Mouse (Mus musculus): ENCODE measurements around the gene Sim2.

The Sim2 gene

DNA sequence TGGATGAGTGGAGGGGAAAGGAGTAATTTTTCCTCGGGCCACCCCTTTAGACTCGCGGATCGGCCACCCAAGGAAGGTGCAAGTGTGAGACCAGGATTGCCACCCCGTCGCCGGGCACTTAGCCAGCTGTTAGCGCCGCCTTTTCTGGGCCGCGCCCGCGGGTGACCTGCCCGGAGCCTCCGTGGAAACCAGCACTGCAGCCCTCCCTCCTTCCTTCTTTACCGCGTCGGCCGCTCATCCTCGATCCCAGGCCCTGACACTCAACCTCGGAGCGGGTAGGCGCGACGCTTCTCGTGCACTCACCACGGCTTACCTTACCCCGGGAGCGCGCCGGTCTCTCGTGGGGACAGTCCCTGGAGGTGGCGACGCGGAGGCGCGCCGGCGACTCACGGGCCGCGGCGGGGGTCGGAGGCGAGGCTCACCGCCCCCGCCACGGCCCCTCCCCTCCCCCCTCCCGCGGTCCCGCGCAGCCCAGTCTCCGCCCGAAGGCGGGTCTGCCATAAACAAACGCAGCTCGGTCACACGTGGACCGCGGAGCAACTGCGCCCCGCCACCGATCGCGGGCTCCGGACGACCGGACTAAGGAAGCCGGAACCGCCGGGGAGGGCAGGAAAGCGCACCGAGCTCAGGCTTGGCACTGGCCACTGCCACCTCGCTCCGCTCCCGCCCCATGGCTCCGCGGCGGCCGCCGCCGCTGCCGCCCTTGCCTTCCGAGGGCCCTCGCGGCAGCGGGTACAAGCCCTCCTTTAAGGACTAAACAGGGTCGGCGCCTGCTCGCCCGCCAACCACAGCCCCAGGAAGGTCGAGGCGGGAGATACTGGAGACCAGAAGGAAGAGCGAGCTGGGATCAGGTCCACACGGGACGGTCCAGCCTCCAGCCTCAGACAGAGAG, at the start of gene Sim2:
TSS of gene Sim2 (plus strand) at position 221 of the 892 bp plus-strand sequence.
- no peak for ATAC-seq (ENCODE audit: insufficient number of reproducible peaks, low FRiP score, low TSS enrichment)

DNA sequence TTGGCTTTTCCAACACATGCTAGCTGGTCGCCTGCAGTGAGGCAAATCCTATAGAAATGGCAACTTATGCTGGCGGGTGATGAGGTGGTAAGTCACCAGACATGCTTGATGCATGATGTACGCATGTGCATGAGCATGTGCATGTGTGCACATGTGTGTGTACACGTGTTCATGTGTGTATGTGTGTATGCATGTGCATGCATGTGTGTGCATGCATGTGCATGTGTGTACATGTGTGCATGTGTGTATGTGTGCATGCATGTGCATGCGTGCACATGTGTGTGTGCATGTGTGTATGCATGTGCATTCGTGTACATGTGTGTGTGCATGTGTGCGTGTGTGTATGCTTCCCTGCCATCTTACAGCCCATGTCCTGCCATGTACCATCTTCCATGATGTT, 47.5 kb upstream of the Sim2 start:
- no peak for ATAC-seq (ENCODE audit: insufficient number of reproducible peaks, low FRiP score, low TSS enrichment)

DNA sequence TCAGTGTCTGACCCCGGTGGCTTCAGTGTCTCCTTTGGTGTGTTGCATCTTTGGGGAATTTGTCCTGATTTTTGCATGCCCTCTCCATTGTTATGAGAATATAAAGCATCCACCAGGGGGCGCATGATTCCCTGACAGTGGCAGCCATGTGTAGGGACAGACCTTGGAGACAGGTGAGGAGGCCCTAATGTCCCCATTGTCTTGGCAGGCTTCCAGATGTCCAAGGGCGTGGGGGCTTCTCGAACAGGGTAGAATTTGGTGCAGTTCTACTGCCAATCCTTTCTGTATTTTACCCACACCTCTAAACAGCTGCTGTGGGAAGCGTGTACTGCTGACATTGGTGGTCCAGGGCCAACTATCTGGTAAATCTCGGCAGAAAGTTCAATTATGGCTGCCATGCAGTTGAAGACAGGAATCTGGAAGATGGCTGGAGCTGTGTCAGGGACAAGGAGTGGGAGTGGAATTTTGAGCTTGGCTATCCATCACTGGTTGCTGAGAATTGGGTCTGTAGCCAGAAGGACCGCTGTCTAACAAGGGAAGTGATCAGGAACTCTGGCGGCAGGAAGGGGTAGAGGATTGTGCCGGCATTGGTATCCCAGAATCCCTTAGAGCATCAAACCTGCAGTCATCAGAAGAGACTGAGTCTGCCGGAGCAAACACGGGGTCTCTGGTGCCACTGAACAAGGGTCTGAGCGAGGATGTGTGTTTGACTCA, 46.3 kb upstream of the Sim2 start:
- ATAC-seq (ENCODE audit: insufficient number of reproducible peaks, low FRiP score, low TSS enrichment), result no peak

DNA sequence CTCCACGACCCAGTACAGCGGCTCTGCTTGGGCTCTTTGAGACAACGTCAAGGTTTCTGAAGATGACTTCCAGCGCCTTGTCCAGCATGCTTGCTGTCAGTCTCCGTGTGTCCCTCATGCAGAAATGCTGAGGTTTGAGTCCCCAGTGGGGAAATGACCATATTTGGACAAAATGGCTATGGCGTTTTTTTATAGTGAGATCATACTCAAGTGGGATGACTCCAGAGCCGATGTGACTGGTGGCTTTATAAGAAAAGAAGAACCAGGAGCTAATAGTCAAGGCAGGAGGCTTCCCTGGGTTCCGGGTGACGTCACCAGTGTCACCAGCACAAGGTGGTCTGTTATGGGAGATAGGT, 45.8 kb upstream of the Sim2 start:
- no peak for ATAC-seq (ENCODE audit: insufficient number of reproducible peaks, low FRiP score, low TSS enrichment)

DNA sequence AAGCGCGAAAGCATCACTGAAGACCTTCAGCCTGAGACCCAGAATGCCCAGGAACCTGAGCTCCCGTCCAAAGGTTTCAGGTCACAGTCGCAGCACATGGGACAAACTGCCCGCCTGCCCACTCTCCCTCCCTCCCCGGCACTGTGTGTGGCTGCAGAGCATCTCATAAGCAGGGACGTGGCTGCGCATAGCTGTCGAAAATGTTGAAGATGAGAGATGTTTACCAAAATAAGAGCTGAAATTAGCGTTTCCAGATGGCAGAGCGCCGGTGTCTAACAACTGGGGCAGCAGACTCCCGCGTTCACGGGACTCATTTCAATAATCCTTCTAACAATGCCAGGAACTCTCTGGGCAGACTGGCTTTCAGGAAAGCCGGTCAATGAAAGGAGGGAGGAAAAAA, 44.2 kb upstream of the Sim2 start:
- ATAC-seq (ENCODE audit: insufficient number of reproducible peaks, low FRiP score, low TSS enrichment), result no peak

DNA sequence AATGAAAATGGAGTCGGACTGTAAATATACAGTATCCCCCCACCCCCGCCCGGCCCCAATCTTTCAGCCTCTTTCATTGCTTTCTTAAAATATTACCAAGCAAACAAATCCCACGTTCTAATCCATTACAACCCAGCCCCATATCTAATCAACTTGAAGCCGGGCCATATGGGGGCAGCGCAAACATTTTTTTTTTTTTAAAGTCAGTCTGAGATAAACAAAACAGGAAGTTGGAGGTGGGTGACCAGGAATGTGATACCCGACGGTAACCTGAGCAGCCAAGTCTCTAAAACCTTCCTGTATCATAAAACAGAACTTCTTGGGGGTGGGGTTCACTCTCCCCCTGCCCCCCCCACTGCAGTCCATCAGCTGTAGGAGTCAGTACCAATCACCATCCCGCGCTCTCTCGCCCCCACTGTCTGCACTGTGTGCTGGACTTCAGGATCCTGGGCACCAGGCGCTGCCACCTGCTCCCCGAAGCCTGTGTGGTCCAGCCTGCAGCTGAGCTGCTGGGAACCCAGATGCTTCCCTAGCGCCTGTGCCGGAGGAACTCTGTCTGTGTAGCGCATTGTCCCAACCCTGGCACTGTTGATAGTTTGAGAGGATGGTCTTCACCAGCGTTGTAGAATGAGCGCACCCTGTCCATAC, 43.5 kb upstream of the Sim2 start:
- ATAC-seq (ENCODE audit: insufficient number of reproducible peaks, low FRiP score, low TSS enrichment), result no peak

DNA sequence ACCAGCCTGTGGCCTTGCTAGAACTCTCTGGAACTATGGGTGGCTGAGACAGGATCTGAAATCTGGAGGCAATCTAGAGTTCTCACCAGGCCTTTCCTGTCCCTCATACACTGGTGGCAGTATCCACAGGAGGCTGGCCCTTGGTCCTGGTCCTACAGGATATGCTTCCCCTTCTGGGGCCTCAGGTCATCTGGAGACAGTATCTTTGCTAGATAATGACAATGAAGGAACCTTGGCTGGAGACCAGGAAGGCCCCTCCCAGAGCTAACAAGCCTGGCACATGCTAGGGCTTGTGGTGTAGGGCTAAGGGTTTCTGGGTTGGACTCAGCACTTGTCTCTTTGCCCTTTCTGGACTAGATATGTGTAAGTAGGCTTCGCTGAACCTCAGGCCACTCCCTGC, 40.9 kb upstream of the Sim2 start:
- ATAC-seq (ENCODE audit: insufficient number of reproducible peaks, low FRiP score, low TSS enrichment), result no peak

DNA sequence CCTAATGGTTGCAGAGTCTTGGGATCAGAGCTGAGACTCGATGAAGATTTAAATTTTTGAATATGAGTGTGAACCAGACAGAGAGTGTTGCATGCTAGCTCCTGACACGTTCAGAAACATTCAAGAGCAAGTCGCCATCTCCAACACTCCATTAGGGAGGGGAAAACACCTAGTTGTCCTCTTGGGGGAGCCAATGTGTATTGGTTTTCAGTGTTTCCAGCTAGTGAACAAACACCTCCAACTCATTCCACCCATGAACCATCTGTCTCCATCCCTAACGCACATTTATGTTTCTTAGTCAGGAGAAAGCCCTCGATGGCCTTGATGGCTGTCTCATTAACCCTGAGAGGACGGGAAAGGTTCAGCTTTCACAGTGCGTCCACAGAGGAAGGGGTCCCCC, 39.7 kb upstream of the Sim2 start:
- no peak for ATAC-seq (ENCODE audit: insufficient number of reproducible peaks, low FRiP score, low TSS enrichment)

DNA sequence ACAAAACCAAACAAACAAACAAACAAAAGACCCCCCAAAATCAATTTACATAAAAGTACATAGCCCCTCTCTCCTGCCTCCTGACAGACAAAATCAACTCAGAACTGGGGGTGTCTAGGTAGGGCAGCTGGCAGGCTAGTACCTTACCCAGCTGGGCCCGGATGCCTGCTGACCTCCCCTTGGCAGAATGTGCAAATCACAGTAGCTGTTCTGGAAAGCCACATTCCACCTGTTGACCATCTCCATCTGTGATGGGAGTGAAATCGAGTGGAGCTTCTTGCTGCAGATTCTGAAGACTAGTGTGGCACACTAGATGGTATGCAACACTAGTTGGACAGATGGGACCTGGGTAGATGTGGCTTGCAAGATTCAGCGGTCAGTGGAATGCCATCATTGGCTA, 34.4 kb upstream of the Sim2 start:
- peak; percentile 87 for ATAC-seq (ENCODE audit: insufficient number of reproducible peaks, low FRiP score, low TSS enrichment)

DNA sequence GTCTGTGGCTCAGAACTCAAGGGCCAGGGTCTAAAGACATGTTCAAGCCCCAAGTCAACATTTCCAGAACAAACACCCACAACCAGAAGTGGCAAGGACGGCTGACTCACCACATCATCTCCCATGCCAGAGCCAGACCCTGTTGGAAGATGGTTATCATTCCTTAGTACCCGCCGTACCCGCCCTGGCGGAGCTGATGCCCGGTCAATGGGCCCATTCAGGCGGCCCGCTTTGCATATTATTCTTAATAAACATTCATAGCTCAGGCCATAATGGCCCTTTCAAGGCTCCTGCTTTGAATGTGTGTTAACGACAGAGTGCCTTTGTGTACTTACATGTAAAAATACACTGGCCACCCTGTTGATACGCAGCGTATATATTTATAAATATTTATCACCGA, 29.6 kb upstream of the Sim2 start:
- ATAC-seq (ENCODE audit: insufficient number of reproducible peaks, low FRiP score, low TSS enrichment), result no peak

DNA sequence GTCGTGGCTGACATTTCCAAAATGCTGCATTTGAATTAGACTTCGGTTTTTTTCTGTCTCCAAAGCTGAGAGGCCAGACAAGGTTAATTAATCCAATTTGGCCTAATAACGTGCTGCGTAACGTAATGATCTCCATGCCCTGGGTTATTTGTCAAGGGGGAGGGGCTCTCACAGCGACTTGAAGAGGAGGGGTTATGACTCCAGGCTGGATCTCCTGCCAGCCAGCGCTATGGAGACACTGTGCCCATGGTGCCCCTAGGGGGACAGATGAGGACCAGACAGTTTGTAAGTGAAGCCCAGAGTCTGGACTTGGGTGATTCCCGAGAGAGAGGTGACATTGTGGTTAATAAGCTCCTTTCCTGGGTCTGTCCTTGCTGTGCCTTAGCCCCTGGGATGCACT, 29.2 kb upstream of the Sim2 start:
- ATAC-seq (ENCODE audit: insufficient number of reproducible peaks, low FRiP score, low TSS enrichment), result no peak

DNA sequence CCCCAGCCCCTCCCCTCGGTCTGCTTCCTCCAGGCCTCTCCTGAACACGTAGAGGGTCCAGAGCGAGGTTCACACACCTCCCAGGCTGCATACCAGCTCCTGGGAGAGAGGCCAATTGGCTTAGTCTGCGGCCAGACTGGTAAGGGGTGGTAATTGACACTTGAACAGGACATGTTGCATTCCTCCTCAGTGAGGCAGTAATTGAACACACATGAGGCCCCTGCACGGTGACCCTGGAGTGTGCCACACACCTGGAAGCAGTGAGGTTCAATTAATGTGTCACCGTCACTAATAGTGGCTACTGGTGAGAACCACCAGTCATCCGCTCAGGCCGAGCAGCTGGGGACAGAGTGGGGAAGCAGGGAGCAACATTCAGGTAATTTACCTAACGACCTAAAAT, 24.9 kb upstream of the Sim2 start:
- ATAC-seq (ENCODE audit: insufficient number of reproducible peaks, low FRiP score, low TSS enrichment), result no peak

DNA sequence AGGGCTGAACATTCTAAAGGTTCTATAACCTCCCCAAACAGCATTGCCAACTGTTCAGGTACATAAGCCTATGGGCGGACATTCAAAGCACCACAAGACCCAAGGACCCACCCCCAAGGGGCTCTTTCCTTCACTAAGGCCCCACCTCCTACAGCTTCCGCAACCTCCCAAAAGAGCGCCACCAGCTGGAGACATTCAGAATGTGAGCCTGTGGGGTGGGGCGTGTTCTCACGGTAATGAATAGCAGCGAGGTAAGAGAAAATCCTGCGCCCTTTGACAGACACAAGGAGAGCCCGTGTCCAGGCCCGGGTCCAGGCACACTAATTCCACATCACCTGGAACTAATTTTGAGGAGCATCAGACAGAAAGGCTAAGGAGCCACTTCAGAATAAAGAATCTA, 20.5 kb upstream of the Sim2 start:
- no peak for ATAC-seq (ENCODE audit: insufficient number of reproducible peaks, low FRiP score, low TSS enrichment)

DNA sequence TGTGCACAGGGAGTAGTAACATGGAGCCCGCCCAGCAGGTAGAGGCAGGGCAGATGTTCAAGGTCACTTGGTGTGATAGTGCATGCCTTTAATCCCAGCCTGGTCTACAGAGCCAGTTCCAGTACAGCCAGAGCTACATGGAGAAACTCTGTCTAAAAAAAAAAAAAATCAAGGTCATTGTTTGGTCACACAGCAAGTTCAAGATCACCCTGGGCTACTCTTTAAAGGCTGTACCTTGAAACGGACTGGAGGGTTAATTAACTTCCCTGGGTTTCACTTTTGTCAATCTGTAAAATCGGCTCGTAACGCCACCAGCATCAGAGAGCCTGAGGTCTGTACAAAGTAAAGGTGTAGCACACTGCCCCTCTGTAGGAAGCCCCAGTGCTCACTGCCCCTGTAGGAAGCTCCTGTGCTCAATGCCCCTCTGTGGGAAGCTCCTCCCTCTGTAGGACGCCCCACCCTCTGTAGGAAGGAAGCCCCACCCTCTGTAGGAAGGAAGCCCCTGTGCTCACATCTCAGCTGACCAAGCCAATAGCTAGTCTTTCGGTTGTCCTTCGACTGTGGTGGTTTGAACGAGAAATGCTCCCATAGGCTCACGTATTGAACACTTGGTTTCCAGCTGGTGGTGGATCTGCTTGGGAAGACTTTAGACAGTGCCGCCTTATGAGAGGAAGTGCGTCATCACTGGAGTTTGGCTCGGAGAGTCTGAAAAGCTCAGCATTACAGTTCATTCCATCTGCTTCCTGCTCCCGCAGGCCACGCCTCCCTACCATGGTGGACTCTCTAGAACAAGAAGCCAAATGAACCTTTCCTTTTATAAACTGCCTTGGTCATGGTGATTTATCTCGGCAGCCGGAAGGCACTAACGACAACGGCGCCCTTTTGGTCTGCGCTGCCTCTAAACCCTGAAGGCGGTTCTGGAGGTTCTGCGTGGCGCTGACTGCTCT, 18.7 kb upstream of the Sim2 start:
- no peak for ATAC-seq (ENCODE audit: insufficient number of reproducible peaks, low FRiP score, low TSS enrichment)

DNA sequence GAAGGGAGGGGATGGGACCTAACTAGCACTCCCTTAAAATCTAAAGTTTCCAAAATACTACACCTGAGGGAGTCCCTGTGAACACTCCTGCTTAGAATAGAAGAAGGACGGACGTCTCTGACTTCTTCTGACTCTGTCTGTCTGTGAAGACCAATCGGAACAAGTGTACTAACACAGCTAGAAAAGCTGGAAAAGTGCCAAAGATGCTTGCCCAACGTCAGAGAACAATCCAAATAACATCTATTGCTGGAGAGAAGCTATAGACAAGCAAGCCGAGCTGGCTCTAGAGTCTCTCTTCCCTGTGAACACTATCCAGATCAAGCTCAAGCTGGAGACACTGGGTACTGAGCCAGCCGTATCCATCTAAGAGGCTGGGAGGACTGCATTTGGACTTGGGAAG, 18.0 kb upstream of the Sim2 start:
- ATAC-seq (ENCODE audit: insufficient number of reproducible peaks, low FRiP score, low TSS enrichment), result no peak

DNA sequence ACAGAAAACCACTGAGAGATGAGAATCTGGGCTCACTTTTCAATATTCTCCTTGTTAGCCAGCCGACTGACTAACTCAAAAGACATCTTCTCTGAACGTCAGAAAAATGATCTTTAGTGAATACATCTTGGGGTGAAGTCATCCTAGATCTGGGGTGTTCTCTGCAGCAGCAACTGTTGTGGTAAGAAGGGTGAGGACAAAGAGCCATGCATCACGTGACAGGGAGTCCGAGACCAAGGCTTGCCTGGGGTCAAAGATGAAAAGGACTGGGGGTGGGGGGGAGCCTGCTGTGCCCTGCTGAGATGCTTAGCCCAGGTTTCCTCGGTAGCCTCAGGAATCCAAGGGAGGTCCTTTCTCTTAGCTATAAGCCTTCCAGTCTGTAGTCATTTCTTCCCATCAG, 17.5 kb upstream of the Sim2 start:
- ATAC-seq (ENCODE audit: insufficient number of reproducible peaks, low FRiP score, low TSS enrichment), result no peak

DNA sequence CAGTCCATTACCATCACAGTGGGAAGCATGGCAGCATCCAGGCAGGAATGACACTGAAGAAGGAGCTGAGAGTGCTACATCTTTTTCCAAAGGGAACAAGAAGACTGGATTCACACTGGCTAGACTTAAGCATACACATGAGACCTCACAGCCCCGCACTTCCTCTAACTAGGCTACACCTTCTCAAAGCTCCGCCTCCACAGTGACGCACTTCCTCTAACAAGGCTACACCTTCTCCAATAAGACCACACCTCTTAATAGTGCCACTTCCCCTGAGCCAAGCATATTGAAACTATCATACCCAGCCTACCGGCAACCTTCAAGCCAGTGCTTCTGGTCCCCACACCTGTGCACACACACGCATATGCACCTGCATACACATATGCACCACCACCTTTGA, 15.7 kb upstream of the Sim2 start:
- ATAC-seq (ENCODE audit: insufficient number of reproducible peaks, low FRiP score, low TSS enrichment), result no peak

DNA sequence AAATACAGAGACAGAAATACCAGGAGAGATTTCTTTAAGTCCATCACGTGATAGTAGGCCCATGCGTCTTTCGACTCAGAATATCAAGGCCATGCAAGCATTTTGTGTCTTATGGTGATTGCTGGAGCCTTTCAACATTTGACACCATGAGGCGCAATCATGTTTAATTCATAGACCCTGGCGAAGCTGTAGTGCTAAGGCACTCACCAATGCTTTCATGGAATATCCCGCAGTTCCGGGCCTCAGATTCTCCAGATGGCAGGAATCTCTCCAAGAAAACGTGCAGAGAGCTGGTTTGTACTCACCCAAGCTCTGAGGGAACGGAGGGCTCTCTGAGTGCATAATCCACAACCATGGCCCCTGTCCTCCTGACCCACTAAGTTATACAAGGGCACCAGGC, 13.8 kb upstream of the Sim2 start:
- no peak for ATAC-seq (ENCODE audit: insufficient number of reproducible peaks, low FRiP score, low TSS enrichment)

DNA sequence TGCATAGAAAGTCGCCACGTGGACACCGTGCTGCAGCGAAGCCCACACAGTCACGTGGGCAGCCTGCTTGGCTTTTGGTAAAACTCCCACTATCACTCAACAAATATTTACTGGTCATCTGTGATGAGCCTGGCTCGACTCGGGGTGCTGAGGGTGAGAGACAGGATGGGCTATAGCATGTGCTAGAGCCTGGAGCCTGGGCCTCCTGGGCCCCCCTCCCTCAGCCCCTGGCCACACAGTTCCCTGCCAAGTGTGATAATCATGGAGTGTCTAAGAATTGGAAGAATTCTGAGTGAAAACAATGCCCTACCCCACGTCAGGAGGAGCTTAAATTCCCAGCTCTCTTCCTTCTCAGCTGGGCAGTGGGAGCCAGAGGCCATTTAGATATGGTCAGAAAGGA, 13.3 kb upstream of the Sim2 start:
- no peak for ATAC-seq (ENCODE audit: insufficient number of reproducible peaks, low FRiP score, low TSS enrichment)

DNA sequence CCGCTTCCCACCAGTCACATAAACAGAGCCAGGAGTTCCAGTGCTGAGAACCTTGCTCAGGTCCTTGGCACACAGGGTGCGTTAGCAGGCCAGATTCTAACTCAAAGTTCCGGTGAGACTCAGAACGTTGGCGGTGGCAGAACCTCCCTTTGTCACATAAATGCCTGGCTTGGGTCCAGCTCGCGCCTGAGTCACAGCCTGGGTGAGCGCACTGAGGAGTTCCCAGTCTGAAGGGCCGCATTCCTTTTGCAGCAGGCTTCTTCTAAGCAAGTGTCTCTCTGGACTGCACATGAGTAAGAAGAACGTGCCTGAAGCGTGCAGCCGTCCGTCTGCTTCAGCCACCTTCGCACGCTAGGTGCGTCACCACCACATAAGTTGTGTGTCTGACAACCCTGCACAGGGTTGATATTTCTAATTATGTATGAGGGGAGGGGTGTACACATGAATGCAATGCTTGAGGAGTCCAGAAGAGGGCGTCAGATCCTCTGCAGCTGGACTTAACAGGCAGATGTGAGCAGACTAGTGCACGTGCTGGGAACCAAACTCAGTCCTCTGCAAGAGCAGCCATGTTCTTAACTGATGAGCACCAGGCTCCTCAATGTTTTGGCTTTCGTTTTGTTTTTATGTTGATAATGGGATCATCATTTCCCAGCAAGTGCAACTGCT, 9.2 kb upstream of the Sim2 start:
- no peak for ATAC-seq (ENCODE audit: insufficient number of reproducible peaks, low FRiP score, low TSS enrichment)
